Mouse (Mus musculus) C2C12 (cell line): ENCODE results near the gene Samt1.
"Not testable (repeated sequence)": the region's sequence is repeated elsewhere in the genome, so short reads cannot be mapped to it uniquely, and the experiment has no call there.

Experiments
- CEBPB ChIP-seq: IDR thresholded peaks from one replicate; pipeline ENCODE4 v1.6.1; 2011; ENCODE audit warnings: low read depth, mild to moderate bottlenecking, control low read depth, moderate library complexity
- CTCF ChIP-seq: IDR thresholded peaks from one replicate; pipeline ENCODE4 v1.5.1; 2011; ENCODE audit not compliant: control insufficient read depth, insufficient read depth, insufficient read length
- MAX ChIP-seq: IDR thresholded peaks from one replicate; pipeline ENCODE4 v1.6.1; 2011; ENCODE audit warnings: mild to moderate bottlenecking, control low read depth
- MYOD1 ChIP-seq: IDR thresholded peaks from one replicate; pipeline ENCODE4 v1.6.1; 2011; ENCODE audit warnings: low read depth; ENCODE audit not compliant: control insufficient read depth, insufficient read length
- MYOG ChIP-seq: IDR thresholded peaks from one replicate; pipeline ENCODE4 v1.6.1; 2011; ENCODE audit not compliant: control insufficient read depth, insufficient read length; ENCODE audit errors: extremely low read depth
- USF1 ChIP-seq: IDR thresholded peaks from one replicate; pipeline ENCODE4 v1.6.1; 2011; ENCODE audit warnings: low read depth, mild to moderate bottlenecking, control low read depth, moderate library complexity

DNA sequence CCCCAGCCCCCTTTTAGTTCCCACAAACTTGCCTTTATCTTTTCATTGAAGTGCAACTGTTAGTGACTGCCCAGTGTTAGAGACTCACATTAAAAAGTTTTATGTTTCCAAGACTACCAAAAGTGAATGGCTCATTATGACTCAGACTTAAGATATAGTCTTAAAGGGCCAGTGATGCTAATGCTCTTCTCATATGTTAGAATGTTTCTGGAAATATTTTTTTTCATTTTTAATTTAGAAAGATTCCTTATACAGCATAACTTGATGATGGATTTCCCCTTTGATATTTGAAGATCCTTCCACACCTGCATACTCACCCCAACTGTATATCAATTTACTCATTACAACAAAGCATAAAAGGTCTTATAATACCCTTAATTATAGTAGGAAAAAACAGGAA is 21.3 kb upstream of the Samt1 start, which contains the start of gene 4921511M17Rik:
- not testable (repeated sequence) for TF ChIP-seq CEBPB, CTCF, USF1, MYOD1, MAX, MYOG
